Mouse (Mus musculus) stomach, postnatal 0 days (tissue): ENCODE measurements around the gene Smoc1. TPM values are rescaled to one million over a fixed set of nuclear protein-coding genes. Genes with fewer than 3 reads are reported as not detected.
A peak's percentile ranks its signal among the peaks of the same experiment; 100 is the strongest.

Experiments
- ATAC-seq: fragments of 200-750 bp; cut with Nextera tagmentation; 2 replicates; pipeline ENCODE4 v1.8.0; 2017; ENCODE audit not compliant: low FRiP score, low TSS enrichment
- DNase-seq: peaks from one replicate; pipeline ENCODE4 v3.0.0-alpha.2; 2016; ENCODE audit warnings: low spot score
- H3K27ac ChIP-seq: fragments of 300-500 bp; sonication (generic); replicated peaks from 2 replicates; pipeline ENCODE4 v1.5.1; 2014; ENCODE audit warnings: mild to moderate bottlenecking, control low read depth
- H3K27me3 ChIP-seq: fragments of 300-500 bp; sonication (generic); 2 replicates; pipeline ENCODE4 v1.6.1; 2014; ENCODE audit warnings: low read length; ENCODE audit not compliant: control insufficient read depth, insufficient read depth
- H3K36me3 ChIP-seq: fragments of 300-500 bp; sonication (generic); 2 replicates; pipeline ENCODE4 v1.6.1; 2014; ENCODE audit warnings: low read length, mixed read lengths; ENCODE audit not compliant: control insufficient read depth, insufficient read depth
- H3K4me1 ChIP-seq: fragments of 300-500 bp; sonication (generic); replicated peaks from 2 replicates; pipeline ENCODE4 v1.6.1; 2014; ENCODE audit warnings: antibody characterized with exemption; ENCODE audit not compliant: control insufficient read depth, insufficient read depth
- H3K4me2 ChIP-seq: fragments of 300-500 bp; sonication (generic); replicated peaks from 2 replicates; pipeline ENCODE4 v1.6.1; 2014; ENCODE audit warnings: low read depth, mild to moderate bottlenecking, control low read depth, moderate library complexity
- H3K4me3 ChIP-seq: fragments of 300-500 bp; sonication (generic); 2 replicates; pipeline ENCODE4 v1.5.1; 2014; ENCODE audit warnings: low read depth, low read length, control low read depth
- H3K9ac ChIP-seq: fragments of 300-500 bp; sonication (generic); 2 replicates; pipeline ENCODE4 v1.6.1; 2014; ENCODE audit warnings: mild to moderate bottlenecking, low read length, control low read depth, mixed read lengths
- H3K9me3 ChIP-seq: fragments of 300-500 bp; sonication (generic); 2 replicates; pipeline ENCODE4 v1.6.1; 2016; ENCODE audit warnings: low read length; ENCODE audit not compliant: control insufficient read depth
- CTCF ChIP-seq: IDR thresholded peaks from 2 replicates; pipeline ENCODE4 v1.5.1; 2016; ENCODE audit warnings: antibody characterized with exemption, low read depth, mild to moderate bottlenecking, moderate library complexity
- EP300 ChIP-seq: optimal IDR thresholded peaks from 2 replicates; pipeline ENCODE3; 2016; ENCODE audit warnings: antibody characterized with exemption
- WGBS: fragments of 180-500 bp; shearing (Covaris S2); extraction: QIAGEN DNeasy Blood & Tissue Kit; methylation state at CpG from one replicate; pipeline ENCODE4 v1.1.7; 2014; 5-methylcytosine and 5-hydroxymethylcytosine counted together
- polyA plus RNA-seq: library from polyadenylated mRNA; unstranded; fragments of >200 nt; fragmentation: Nextera tagmentation; extraction: Ambion mirVana; gene quantifications from 2 replicates; pipeline ENCODE4 v1.2.1, GENCODE M21; 2015

Smoc1 gene
- polyA plus RNA-seq, 1 experiment from 2014 or later: 0.65 TPM

DNA sequence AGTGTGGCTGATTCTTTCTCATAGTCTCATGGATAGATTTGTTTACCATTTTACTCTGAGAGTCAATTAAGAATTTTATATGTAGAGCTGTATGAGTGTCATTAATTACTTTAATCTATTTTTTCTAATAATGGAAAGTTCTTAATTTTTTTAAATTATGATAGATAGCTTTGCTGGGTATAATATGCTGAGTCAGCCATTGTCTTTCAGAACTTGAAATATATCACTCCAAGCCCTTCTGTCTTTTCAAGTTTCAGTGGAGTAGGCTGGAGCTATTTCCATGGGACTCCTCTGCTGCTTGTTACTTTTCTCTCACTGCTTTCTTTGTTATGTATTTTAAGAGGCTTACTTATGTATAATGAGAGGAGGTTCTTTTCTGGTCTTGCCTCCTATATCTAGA lies 93.7 kb downstream of the Smoc1 start:
- Histone ChIP-seq H3K4me3 (no peak overlapping the region), H3K9ac (no peak overlapping the region), H3K27ac (no peak overlapping the region), H3K36me3 (no peaks in the 10 kb centered on the region), H3K4me2 (no peak overlapping the region), H3K4me1 (no peaks in the 10 kb centered on the region), H3K27me3 (no peaks in the 10 kb centered on the region), H3K9me3 (no peaks in the 10 kb centered on the region)
- ATAC-seq (no peak), DNase-seq (no peak)
- no peak for TF ChIP-seq CTCF
- TF ChIP-seq EP300: no peak

DNA sequence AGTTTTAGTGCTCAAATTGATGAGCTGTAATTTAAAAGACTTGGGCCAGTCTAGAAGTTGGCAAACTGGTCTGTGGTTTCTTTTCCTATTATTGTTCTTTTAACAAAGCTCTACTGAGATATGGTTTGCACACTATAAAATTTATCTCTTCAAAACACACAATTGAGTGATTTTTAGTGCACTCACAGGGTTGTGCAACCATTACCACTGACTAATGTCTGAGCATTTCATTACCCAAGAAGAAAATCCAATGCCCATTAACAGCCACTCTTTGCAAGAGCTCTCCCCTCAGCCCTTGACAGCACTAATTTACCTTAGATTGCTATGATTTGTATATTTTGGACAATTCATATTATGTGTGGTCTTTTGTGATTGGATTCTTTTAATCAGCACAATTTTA lies 97.2 kb downstream of the Smoc1 start:
- H3K4me2 ChIP-seq: no peak overlapping the region
- H3K4me1 ChIP-seq: no peaks in the 10 kb centered on the region
- no peak overlapping the region for H3K9ac ChIP-seq
- no peak overlapping the region for H3K27ac ChIP-seq
- DNase-seq (no peak), ATAC-seq (no peak)
- H3K9me3 ChIP-seq: no peaks in the 10 kb centered on the region
- no peak overlapping the region for H3K4me3 ChIP-seq
- TF ChIP-seq EP300 (no peak), CTCF (no peak)
- no peaks in the 10 kb centered on the region for H3K27me3 ChIP-seq
- H3K36me3 ChIP-seq: no peaks in the 10 kb centered on the region

DNA sequence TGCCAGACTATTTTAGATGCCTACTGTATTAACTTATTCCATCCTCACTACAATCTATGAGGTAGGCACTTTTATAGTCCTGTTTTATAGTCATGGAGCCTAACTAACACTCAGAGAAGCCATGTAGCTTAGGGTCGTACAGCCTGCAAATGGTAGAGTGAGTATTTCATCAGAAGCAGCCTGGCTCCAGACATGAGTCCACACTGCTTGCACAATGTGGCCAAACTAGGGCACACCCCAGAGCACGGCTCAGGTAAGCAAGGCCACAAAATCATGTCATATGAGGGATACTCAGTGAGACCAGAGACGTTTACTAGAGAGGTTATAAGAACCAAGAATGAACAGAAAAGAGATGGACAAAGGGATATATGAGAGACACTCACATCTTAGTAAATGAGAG lies 100.2 kb downstream of the Smoc1 start:
- Histone ChIP-seq H3K4me2 (no peak overlapping the region), H3K9me3 (no peaks in the 10 kb centered on the region), H3K9ac (no peak overlapping the region), H3K27me3 (no peaks in the 10 kb centered on the region), H3K36me3 (no peaks in the 10 kb centered on the region), H3K4me3 (no peak overlapping the region), H3K4me1 (no peaks in the 10 kb centered on the region), H3K27ac (no peak overlapping the region)
- WGBS: 75% methylated on average over 3 of the region's 3 CpGs
- DNase-seq (no peak), ATAC-seq (no peak)
- TF ChIP-seq EP300: no peak
- TF ChIP-seq CTCF: no peak

DNA sequence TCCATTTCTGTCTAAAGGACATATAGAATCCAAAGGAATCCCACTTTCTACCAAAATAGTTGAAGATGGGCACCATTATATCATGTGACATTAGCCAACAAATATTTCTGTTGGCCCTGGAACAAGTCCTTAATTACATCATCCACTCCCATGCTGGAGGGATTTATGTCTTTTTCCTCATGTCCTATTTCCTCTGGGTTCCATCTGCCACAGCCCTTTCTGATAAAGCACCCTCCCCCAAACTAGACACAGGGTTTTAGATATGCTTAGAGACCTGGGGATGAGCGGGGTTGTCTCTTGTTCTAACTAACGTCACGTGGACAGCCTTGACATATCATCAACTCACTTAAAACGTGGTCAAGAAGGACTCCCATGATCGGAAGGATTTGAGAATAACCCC lies 102.1 kb downstream of the Smoc1 start:
- TF ChIP-seq EP300 (no peak), CTCF (no peak)
- H3K4me2 ChIP-seq: no peak overlapping the region
- H3K36me3 ChIP-seq: no peaks in the 10 kb centered on the region
- no peaks in the 10 kb centered on the region for H3K9me3 ChIP-seq
- no peaks in the 10 kb centered on the region for H3K27me3 ChIP-seq
- H3K9ac ChIP-seq: no peak overlapping the region
- H3K4me3 ChIP-seq: no peak overlapping the region
- H3K4me1 ChIP-seq: no peaks in the 10 kb centered on the region
- WGBS: 83% methylated on average over 5 of the region's 5 CpGs
- no peak overlapping the region for H3K27ac ChIP-seq
- ATAC-seq (no peak), DNase-seq (no peak)

DNA sequence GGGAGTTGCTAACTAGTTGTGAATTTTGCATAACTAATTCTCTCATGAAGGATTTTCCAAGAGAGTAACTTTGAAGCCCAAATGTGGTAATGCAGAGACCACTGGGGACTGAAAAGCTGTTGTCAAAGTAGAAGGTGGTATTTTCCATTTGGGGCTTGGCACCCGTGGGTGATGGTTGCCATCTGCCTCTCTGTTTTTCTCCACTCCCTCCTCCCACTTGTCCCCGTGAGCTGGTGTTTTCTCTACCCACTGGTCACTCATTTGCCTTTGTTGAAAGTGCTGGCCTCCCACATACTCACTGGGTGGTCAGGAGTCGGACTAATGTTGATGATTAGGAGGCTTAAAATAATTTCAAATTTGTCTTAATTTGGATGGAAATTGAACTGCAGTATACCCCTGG lies 104.1 kb downstream of the Smoc1 start:
- TF ChIP-seq EP300: no peak
- no peak for TF ChIP-seq CTCF
- H3K4me1 ChIP-seq: no peaks in the 10 kb centered on the region
- 28% methylated on average over 3 of the region's 3 CpGs for WGBS
- H3K36me3 ChIP-seq: no peaks in the 10 kb centered on the region
- no peaks in the 10 kb centered on the region for H3K9me3 ChIP-seq
- no peaks in the 10 kb centered on the region for H3K27me3 ChIP-seq
- H3K27ac ChIP-seq: no peak overlapping the region
- DNase-seq: no peak
- no peak overlapping the region for H3K4me3 ChIP-seq
- H3K4me2 ChIP-seq: no peak overlapping the region
- no peak for ATAC-seq
- no peak overlapping the region for H3K9ac ChIP-seq

DNA sequence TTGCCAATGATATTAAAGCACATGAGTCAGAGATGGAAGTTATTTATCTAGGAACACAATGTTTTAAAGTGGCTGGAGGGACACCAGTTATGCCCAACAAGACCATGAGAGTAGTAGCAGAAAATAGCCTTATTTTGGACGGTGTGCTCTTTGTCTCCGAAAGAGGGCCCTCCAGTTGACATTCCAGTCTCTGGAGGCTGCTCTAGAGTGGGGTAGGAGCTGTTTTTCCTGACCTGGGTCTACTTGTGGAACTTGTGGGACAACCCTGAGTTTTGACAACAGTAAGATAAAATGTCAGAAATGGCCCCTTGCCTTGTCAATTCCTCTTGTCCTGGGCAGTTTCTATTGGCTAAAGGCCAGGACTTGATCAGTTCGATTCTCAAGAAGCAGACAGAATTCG lies 104.5 kb downstream of the Smoc1 start:
- Histone ChIP-seq H3K36me3 (no peaks in the 10 kb centered on the region), H3K27me3 (no peaks in the 10 kb centered on the region), H3K4me1 (no peaks in the 10 kb centered on the region), H3K9ac (no peak overlapping the region), H3K27ac (0 out of 2 replicates have a peak overlapping the region, but pooled peaks have one; percentile 8), H3K4me2 (no peak overlapping the region), H3K4me3 (no peak overlapping the region), H3K9me3 (no peaks in the 10 kb centered on the region)
- DNase-seq: no peak
- no peak for ATAC-seq
- TF ChIP-seq CTCF (no peak), EP300 (no peak)
- WGBS: 44% methylated on average over 4 of the region's 4 CpGs
